Mouse (Mus musculus) thymus, postnatal 14 days (tissue): ENCODE data around the gene Mrpl22.
A peak's percentile ranks its signal among the peaks of the same experiment; 100 is the strongest.
"Not testable (repeated sequence)": the region's sequence is repeated elsewhere in the genome, so short reads cannot be mapped to it uniquely, and the experiment has no call there.

Experiments
- DNase-seq: peaks from one replicate; pipeline ENCODE4 v3.0.0; 2021

The Mrpl22 gene

DNA sequence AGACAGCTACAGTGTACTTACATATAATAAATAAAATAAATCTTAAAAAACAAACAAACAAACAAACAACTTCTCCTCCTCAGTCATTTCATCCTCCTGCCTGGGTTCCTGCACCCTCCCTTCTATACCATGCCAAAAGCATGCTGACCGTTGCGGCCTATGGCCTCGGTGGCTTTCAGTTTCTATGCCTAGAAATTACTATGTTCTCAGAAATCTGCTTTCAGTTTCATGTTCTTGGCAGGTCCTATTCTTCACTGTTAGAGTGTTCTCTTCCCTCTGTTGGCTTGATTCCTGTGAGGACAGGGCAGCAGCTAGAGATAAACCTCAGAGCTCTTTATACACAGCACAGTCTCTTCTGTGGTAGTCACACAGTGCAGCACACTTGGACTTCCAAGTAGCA is 12.1 kb downstream of the Mrpl22 start:
- no peak for DNase-seq

DNA sequence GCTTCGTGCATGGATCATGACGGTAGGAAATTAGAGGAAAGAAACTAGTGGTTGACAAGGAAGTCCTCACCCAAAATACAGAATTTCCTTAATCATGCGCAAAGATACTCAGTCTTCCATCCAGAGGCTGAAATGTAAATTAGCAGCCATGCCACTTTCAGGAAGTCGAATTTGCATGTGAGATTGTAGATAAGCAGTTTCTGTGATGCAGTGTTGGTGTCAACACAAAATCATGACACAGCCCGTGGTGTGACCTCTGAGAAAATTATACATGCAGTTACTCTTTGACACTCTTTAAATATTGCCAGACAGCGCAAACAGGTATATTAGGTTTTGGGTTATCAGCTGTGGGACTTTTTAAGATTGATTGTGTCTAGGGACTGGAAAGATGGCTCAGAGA is 18.2 kb downstream of the Mrpl22 start:
- no peak for DNase-seq

DNA sequence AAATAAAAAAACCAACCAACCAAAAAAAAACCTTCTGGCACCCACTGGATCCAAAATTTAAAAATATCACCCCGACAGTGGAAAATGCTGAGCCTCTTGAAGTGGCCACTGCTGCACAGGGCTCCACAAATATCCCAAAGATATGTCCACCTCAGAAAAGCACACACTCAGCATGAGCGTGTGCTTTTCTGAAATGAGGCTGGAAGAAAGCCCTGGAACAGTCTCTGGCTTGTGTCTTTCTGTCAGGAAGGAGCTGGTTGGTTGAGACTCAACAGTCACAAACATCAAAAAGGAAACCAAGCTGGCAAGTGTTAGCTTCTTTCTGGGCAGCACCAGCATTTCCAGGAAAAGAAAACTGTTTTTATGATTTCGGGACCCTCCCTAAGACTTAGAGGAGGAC is 21.9 kb downstream of the Mrpl22 start:
- DNase-seq, result no peak

DNA sequence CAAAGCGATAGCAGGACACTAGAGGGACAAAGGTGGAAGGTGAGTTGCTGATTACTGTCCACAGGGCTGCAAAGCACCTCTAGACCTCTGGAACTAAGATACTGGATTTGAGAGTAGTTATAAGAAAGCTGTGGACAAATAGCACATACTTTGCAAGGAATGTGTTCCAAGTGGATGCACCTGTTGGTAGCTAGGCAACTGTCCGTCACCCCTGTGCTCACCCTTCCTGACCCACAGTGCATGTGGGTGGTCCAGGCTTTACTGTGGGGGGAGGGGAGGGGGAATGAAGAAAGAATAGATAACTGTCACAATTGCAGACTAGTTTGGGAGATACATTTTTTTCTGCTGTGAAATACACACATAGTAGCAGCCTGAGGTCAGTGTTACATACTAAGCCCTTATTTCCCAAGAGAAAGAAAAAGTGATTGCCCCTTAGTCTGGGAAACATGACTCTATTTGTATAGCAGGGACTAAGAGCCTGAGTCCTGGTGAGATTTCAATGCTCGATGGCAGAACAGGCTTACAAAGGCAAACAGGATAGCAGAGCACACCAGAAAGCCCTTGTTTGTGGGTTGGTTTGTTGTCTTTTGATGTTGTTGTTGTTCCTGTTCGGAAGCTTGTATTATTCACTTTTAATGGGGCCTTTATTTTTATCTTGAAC is 22.5 kb downstream of the Mrpl22 start:
- no peak for DNase-seq

DNA sequence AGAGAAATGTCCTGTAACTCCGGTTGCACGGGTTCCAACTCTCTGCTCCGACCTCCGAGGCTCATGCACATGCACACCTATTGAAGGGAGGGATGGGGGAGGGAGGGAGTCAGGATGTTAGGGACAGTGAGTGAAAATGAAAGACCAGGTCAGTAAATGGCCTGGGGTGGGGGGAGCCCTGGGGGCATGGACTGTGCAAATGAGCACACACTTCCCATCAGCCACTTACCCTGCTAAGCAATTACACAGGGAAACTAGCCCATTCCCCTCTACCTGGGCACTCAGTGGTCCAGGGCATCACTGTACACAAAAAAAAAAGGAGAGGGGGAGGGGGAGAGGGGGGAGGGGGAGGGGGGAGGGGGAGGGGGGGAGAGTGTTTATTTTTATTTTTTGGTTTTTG is 27.2 kb downstream of the Mrpl22 start:
- DNase-seq, result peak; percentile 23

DNA sequence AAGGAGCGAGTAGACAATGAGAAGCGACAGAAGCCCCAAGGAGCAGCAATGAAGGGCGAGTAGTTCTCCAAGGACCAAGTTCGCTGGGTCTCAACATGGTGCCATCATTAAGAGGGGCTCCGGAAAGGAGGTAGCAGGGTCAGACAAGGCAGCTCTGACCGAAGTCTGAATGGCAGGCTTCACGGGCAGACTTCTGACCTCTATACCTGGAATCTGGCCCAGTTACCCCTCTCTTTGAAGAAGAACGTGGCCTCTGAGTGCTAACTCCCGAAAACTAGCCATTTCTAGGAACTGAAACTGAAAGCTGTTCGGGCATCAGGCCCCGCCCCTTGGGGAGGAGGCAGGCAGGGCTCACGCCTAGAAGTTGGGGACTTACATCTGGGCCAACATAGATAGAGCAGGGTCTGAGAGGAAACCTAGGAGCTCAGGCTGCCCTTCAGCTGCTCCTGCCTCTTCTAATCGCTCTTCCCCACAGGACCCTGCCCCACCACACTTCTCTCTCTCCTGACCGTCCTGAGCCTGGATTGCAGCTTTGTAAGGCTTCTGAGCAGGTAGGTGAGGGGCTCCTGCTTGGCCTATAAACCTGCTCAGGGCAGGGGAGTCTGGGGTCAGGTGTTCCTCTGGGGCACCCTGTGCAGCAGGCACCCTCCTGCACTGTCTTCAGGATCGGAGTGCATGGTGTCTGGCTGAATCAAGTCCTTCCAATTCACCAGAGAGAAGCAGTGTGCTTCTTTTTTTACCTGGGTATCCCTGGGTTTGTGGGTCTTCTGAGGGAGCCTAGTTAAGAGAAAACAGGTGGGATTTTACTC is 28.0 kb downstream of the Mrpl22 start, which contains the start of the genes Igtp and Irgm2:
Gene Igtp, plus strand, starts transcription at position 328 of the 809 bp plus-strand sequence.
Gene Irgm2, plus strand, starts transcription at position 390 of the 809 bp plus-strand sequence.
- DNase-seq, result peak; percentile 89

DNA sequence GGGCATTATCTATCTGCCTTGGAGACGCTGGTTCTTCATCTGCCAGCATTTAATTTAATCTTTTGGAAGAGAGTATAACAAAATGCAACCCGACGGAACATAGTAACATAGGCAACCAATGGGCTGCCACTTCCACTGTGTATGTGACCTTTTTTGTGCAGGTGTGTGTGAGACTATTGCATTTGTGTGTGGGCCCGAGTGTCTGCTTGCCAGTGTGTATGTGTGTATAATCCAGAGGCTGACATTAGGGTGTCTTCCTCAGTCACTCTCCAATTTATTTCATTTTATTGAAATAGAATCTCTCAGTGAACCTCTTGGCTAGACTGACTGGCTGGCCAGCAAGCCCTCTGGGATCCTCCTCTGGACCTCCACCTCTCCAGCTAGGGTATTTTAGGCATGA is 28.8 kb downstream of the Mrpl22 start:
- DNase-seq, result peak; percentile 55

DNA sequence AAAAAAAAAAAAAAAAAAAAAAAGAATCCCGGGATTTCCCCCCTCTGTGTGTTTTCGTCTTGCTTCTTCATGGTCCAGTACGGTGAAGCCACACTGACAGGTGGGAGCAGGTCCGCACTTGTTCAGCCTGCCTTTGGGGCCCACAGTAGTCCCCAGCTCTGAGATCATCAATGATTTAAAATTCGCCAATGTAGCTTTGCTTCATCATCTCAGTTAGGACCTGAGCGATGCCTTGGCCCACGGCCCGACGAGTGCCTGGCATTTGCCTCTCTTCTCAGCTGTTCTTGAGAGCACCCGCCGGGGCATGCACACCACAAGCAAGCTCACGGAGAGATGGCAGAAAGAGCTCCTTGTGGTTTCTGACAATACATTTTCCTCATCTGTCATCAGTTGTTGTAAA is 29.6 kb downstream of the Mrpl22 start:
- DNase-seq, result peak; percentile 66

DNA sequence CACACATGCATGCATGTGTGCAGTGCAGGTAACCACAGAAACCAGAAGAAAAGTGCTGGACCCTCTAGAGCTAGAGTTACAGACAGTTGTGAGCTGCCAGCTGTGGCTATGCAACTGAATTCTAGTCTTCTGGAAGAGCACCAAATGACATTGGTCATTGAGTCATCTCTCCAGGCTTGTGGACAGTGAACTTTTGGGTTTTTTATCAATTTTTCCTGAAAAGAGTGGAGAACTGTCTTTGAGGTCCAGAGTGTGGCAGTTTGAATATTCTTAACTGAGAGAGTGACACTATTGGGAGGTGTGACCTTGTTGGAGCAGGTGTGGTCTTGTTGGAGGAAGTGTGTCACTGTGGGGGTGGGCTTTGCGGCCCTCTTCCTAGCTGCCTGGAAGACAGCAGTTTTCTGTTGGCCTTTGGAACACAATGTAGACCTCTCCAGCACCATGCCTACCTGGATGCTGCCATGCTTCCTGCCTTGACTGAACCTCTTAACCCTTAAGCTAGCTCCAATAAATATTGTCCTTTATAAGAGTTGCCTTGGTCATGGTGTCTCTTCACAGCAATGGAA is 38.9 kb downstream of the Mrpl22 start:
- DNase-seq, result peak; percentile 58

DNA sequence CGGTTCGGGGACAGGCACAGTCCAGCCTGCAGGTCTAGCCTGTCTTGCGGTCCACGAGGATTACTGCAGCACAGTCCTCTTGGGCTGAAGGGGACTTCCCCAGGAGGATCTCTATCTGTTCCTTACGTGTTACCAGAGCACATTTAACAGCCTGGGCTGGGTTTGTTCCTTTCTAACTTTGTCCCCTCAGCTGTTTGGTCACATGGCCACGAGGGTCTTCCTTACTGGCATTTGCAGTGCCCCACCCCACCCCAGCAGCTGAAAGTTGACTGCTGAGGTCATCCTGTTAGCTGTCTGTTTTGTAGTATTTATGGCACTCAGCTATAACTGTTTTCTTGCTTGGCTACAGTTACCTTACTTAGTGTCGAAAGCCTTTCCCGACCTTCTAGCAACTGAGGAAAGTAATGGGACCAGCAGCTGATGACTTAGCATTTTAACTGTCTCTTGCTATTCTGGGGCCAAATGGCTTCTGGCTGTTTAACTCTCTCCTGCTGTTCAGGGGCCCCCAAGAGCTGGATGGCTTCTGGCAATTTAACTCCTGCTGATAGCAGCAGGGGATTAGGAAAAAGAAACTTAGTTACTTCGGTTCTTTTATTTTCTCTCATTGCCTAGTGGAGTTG is 39.7 kb downstream of the Mrpl22 start:
- DNase-seq, result peak; percentile 39

DNA sequence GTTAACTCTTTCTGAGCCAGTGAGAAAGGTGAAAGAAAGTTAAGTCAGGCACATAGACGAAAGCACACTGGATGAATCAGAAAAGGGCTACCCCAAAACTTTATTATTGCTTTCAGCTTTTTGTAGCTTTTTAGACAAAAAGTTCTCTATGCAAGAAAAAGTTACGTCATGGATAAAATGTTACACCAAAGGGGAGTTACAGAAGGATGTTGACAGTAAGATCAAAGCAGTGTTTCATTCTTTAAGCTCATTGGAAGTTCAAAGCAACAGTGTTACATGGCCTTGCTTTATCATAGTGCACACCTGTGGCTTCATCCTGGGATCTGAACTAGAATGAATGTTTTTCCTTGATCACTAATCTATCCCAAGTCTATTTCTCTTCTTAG is 40.2 kb downstream of the Mrpl22 start:
- no peak for DNase-seq

DNA sequence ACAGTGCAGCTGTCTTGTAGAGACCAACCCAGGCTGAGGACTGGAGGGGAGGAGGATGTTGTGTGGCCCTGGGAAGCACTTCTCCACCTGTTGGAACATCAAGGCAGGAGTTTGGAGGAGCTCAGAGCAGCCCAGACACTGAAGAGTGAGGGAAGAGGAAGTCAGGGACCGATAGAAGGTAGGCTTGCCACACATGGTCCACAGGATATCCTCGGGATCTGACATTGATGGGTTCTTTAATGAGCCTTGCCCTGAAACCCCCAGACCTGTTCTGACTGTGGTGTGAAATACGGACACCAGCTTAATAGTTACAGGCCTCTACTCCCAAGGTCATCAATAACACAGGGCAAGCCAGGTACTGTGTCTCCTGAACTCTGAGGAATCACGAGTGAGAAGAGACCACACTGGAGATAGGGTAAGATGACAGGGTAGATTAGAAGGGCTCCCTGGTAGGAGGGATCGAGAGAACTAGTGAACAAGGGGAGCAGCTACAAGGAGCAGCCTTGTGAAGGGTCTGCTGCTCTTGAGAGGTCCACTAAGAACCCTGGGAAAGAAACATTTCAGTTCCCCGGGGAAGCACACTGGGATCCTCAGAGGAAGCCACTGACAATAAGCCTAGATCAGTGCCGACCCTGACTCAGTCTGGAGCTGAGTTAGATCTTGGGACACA is 42.3 kb downstream of the Mrpl22 start:
- no peak for DNase-seq

DNA sequence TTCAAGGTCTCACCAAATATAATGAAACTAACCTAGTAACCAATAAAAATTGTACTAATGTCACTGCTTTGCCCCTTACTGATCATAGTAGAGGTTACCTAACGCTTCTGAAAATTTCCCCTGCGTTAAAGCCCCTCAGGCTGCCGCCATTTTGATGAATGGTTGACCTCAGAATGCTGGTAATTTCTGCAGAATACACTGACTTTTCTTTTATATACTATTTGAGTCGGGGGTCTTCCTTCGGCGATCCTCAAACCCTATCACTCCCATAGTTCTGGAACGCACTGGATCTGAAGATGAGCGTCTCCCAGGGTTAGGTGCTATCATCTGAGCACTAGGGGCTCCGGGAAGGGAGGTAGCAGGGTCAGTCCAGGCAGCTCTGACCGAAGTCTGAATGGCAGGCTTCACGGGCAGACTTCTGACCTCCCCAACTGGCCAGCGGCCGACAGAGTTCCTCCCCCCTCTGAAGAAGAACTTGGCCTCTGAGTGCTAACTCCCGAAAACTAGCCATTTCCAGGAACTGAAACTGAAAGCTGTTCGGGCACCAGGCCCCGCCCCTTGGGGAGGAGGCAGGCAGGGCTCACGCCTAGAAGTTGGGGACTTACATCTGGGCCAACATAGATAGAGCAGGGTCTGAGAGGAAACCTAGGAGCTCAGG is 43.1 kb downstream of the Mrpl22 start:
- DNase-seq, result peak; percentile 90

DNA sequence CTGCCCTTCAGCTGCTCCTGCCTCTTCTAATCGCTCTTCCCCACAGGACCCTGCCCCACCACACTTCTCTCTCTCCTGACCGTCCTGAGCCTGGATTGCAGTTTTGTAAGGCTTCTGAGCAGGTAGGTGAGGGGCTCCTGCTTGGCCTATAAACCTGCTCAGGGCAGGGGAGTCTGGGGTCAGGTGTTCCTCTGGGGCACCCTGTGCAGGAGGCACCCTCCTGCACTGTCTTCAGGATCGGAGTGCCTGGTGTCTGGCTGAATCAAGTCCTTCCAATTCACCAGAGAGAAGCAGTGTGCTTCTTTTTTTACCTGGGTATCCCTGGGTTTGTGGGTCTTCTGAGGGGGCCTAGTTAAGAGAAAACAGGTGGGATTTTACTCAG is 43.6 kb downstream of the Mrpl22 start:
- DNase-seq, result not testable (repeated sequence)

DNA sequence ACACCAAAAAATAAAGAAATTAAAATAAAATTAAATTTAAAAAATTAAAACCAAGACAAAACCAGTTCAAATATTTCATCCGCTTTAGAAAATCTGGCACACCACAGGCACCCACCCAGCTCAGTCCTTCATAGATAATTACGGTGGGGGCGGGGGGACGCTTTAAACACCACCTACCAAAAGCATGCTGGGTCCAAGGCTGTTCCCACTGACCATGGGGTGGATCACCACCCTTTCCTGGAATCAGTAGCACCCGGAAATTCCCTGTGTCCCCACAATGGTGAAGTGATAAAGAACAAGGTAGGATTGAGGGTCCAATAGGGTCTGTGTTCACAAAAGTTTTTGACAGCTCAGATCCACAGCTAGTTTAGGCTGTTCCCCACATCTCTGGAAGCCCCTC is 44.4 kb downstream of the Mrpl22 start:
- DNase-seq, result no peak

DNA sequence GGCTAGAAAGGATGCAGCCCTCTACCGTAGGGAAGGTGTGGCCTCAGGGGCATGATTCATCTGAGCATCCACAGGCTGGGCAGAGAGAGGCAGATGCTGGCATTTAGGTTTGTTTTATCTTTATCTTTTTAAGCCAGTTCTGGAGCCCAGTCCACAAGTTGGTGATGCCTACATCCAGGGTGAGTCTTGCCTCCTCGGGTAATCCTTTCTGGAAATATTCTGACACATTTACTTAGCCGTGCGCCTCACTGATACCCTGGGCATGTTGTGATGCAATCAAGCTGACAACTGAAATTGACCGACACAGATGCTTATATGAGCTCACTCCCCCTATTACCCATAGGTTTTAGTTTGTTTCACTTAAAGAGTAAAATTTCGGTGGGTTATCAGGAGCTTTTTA is 45.4 kb downstream of the Mrpl22 start:
- DNase-seq, result no peak

DNA sequence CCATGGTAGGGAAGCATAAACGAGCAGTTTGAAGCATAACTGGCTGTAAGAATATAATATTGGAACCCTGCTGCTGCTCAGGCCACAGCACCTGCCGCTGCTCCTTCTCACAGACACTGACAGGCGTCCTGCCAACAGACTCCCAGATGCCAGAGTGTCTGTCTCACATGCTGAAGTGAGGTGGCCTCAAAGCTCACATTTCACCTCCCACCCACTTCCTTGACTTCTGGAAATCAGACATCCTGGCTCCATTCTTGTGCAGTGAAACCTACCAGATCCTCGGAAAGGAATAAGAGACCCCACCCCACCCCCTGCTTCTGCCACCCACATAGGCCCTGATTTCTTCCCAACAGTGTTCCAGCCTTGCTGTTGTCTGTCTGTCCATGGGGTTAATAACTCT is 52.3 kb downstream of the Mrpl22 start:
- DNase-seq, result peak; percentile 61

DNA sequence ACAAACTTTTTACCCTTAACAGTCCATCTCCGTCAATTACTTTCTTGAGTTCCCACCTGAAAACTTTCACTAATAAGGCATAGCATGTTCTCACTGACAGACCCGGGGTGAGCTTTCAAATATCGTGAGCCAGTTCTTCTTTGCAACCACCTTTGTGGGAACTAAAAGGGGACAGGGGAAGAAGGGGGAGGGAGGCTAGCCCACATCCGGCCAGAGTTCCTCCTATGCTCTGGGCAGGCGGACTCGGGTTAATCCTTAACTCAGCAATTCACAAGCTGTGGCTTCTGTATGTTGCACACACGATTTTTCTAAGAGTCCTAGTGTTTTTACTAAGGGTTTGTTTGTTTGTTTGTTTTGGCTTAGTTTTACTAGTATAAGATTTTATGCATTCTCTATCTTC is 52.9 kb downstream of the Mrpl22 start:
- DNase-seq, result peak; percentile 80

DNA sequence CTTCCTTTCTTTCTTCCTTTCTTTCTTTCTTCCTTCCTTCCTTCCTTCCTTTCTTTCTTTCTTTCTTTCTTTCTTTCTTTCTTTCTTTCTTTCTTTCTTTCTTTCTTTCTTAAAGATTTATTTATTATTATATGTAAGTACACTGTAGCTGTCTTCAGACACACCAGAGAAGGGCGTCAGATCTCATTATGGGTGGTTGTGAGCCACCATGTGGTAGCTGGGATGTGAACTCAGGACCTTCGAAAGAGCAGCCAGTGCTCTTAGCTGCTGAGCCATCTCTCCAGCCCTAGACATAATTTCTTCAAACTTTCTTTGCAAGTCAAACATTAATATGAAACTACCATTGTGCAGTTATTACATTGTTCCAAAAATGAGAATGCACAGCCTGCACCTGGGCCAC is 53.4 kb downstream of the Mrpl22 start:
- DNase-seq, result peak; percentile 47

DNA sequence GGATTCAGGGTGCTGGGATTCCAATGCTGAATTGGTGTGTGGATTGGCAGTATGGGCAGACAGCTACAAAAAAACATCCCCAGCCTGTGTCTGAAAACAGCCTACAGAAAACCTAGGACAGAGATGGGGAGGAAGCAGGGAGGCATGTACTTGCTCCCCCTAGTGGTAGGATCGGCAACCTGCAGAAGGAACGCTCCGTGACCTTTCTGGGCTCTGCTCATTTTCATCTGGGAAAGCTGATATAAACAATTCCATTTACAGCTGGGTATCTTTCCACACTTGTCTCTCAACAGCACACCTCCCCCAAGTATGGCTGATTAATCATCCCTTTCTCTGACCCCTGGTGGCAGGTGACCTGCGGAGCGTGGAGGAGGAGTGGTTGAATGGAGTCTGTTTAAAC is 54.2 kb downstream of the Mrpl22 start:
- peak; percentile 79 for DNase-seq

DNA sequence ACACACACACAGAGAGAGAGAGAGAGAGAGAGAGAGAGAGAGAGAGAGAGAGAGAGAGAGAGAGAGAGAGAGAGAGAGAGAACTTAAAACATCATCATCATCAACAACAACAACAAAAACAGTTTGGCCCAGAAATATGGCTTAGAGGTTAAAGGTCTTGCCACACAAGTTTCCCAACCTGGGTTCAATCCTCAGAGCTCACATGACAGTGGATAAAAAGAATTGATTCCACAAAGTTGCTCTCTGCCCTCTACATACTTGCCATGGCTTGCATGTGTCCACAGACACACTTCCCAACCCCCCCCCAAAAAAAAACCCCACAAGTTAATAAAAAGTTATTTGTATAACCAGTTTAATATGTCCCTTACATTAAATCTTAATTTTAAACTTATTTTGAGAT is 55.0 kb downstream of the Mrpl22 start:
- DNase-seq, result no peak

DNA sequence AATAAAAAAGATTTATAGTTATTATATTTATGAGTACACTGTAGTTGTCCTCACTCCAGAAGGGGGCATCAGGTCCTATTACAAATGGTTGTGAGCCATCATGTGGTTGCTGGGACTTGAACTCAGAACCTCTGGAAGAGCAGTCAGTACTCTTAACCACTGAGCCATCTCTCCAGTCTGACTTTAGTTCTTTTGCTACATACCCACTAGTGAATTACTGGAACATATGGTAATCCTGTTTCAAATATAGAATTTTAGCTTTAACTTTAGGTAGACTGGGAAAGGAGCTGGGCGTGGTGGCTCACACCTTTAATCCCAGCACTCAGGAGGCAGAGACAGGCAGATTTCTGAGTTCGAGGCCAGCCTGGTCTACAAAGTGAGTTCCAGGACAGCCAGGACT is 56.6 kb downstream of the Mrpl22 start:
- not testable (repeated sequence) for DNase-seq
